Mouse (Mus musculus): ENCODE data around the gene Arg2.

The Arg2 gene

GRCm38 (mm10) chr12:79130299-79131177 lies at the start of gene Arg2:
Gene Arg2 (plus strand): TSS chr12:79130777.
- in situ Hi-C loops (cut with MseI, MboI), result no loop called here

- in situ Hi-C loops (cut with MseI, MboI), result loop anchor here in 1 of 2 experiments (10.0 kb wide), 1 partner anchor 54 kb away; no protein-coding TSS in a partner anchor
Observed at GRCm38 (mm10) chr12:79089182-79089812, 41.3 kb upstream of the Arg2 start, which contains the start of gene Pigh. Gene Pigh (minus strand): TSS chr12:79089651.

- in situ Hi-C loops (cut with MseI, MboI), result loop anchor here in 1 of 2 experiments (5.0 kb wide), 1 partner anchor 70 kb away; no protein-coding TSS in a partner anchor
Observed at GRCm38 (mm10) chr12:79092569-79092968, 38.0 kb upstream of the Arg2 start.

GRCm38 (mm10) chr12:79097106-79097752 lies 33.3 kb upstream of the Arg2 start:
- in situ Hi-C loops (cut with MseI, MboI), result loop anchor here (5.0 kb wide), 1 partner anchor 180 kb away; no protein-coding TSS in a partner anchor

GRCm38 (mm10) chr12:79103773-79104172 lies 26.8 kb upstream of the Arg2 start:
- in situ Hi-C loops (cut with MseI, MboI), result no loop called here

- in situ Hi-C loops (cut with MseI, MboI), result no loop called here
Observed at GRCm38 (mm10) chr12:79104544-79104943, 26.0 kb upstream of the Arg2 start.

GRCm38 (mm10) chr12:79105312-79105711 lies 25.3 kb upstream of the Arg2 start:
- in situ Hi-C loops (cut with MseI, MboI), result no loop called here

- in situ Hi-C loops (cut with MseI, MboI), result no loop called here
Observed at GRCm38 (mm10) chr12:79118991-79119390, 11.6 kb upstream of the Arg2 start.

- in situ Hi-C loops (cut with MseI, MboI), result no loop called here
Observed at GRCm38 (mm10) chr12:79122820-79123219, 7.8 kb upstream of the Arg2 start.

- in situ Hi-C loops (cut with MseI, MboI), result no loop called here
Observed at GRCm38 (mm10) chr12:79131178-79131675, 650 bp downstream of the Arg2 start.

GRCm38 (mm10) chr12:79131706-79132460 lies 1.3 kb downstream of the Arg2 start:
- in situ Hi-C loops (cut with MseI, MboI), result no loop called here

- in situ Hi-C loops (cut with MseI, MboI), result no loop called here
Observed at GRCm38 (mm10) chr12:79134676-79135075, 4.1 kb downstream of the Arg2 start.

- in situ Hi-C loops (cut with MseI, MboI), result no loop called here
Observed at GRCm38 (mm10) chr12:79135105-79135504, 4.5 kb downstream of the Arg2 start.

GRCm38 (mm10) chr12:79136949-79137348 lies 6.4 kb downstream of the Arg2 start:
- in situ Hi-C loops (cut with MseI, MboI), result no loop called here

- in situ Hi-C loops (cut with MseI, MboI), result no loop called here
Observed at GRCm38 (mm10) chr12:79138999-79139398, 8.4 kb downstream of the Arg2 start.

- in situ Hi-C loops (cut with MseI, MboI), result no loop called here
Observed at GRCm38 (mm10) chr12:79139417-79139816, 8.8 kb downstream of the Arg2 start.

GRCm38 (mm10) chr12:79140811-79141210 lies 10.2 kb downstream of the Arg2 start:
- in situ Hi-C loops (cut with MseI, MboI), result no loop called here

GRCm38 (mm10) chr12:79141384-79141783 lies 10.8 kb downstream of the Arg2 start:
- in situ Hi-C loops (cut with MseI, MboI), result no loop called here

GRCm38 (mm10) chr12:79149653-79150052 lies 19.1 kb downstream of the Arg2 start:
- in situ Hi-C loops (cut with MseI, MboI), result no loop called here

- in situ Hi-C loops (cut with MseI, MboI), result no loop called here
Observed at GRCm38 (mm10) chr12:79162876-79163275, 32.3 kb downstream of the Arg2 start.

GRCm38 (mm10) chr12:79169173-79169572 lies 38.6 kb downstream of the Arg2 start:
- in situ Hi-C loops (cut with MseI, MboI), result no loop called here
